Mouse (Mus musculus) subcutaneous adipose tissue, adult 2 months (tissue): ENCODE data around the gene Lrrc63. TPM values are rescaled to one million over a fixed set of nuclear protein-coding genes. Genes with fewer than 3 reads are reported as not detected.

Experiments
- polyA plus RNA-seq: library from polyadenylated mRNA; depleted of rRNA; stranded (reverse); fragments of >200 nt; gene quantifications from 2 replicates; pipeline ENCODE4 v1.2.3, GENCODE M21; 2012; ENCODE audit warnings: low replicate concordance; rRNA removed

The Lrrc63 gene
- polyA plus RNA-seq, result not detected in 2 replicates

DNA sequence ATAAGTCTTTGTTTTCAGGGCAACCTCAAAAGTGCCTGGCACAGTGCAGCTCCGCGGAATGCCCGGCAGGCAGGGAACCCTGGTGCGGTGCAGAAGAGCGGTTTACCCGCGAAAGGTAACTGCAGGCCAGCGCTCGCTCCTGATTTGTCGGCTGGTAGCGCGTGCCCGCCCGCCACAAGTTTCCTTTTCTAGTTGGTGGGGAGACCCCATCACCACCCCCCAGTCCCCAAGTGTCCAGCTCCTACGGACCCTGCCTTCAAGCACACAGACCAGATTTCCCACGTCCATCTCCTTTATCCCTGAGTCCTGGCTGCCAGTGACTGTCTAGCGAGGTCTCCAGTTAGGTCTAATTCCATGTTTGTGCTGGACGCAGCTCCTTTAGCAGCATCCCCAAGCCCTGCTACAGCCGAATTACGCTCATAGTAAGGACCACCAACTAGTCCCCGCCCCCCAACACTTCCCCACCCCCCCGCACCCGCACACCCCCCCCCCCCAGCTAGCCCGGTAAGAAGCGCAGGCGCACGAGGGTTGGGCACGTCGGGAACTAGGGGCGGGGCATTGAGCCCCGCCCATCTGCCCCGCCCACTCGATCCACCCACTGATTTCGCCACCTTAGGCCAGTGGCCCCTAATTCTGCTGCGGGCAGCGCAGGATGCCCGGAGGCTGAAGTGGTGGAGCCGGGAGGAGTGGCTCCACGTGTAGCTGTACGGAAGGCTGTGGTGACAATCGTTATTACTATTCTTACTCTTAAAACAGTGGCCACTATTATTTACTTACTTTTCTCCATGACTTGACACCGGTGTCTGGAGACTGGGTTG is at the start of gene Lrrc63, which contains the start of gene Lcp1:
Gene Lrrc63, minus strand, starts transcription at position 381 of the 818 bp plus-strand sequence.
Gene Lcp1, plus strand, starts transcription at position 601 of the 818 bp plus-strand sequence.

Other genes starting within 250 kb of the Lrrc63 start
- 10.0 and 15.1 TPM in 2 replicates for gene Lrch1, start 183.0 kb downstream of the Lrrc63 start, polyA plus RNA-seq
- gene Rubcnl, start 114.9 kb downstream of the Lrrc63 start, polyA plus RNA-seq, result 1.4 and 2.1 TPM in 2 replicates
- gene Lcp1, start 220 bp upstream of the Lrrc63 start, polyA plus RNA-seq, result 12.4 and 24.2 TPM in 2 replicates
- gene Cpb2, start 111.4 kb upstream of the Lrrc63 start, polyA plus RNA-seq, result not detected in 2 replicates
- gene Zc3h13, start 153.5 kb upstream of the Lrrc63 start, polyA plus RNA-seq, result 5.1 and 11.5 TPM in 2 replicates